Mouse (Mus musculus): Measurements from ENCODE around the gene Flot1. TPM values are rescaled to one million over a fixed set of nuclear protein-coding genes. Genes with fewer than 3 reads are reported as not detected.
A peak's percentile ranks its signal among the peaks of the same experiment; 100 is the strongest.

The Flot1 gene
- total RNA-seq (2021): 100 to 1,000 TPM; 124 to 132 TPM

- DNase-seq: peak; percentile 63 to 67
Measured at GRCm38 (mm10) chr17:35822964-35823937, at the start of gene Flot1. Gene Flot1 (plus strand): TSS chr17:35823230.

- peak; percentile 75 to 76 for DNase-seq
Measured at GRCm38 (mm10) chr17:35776811-35777609, 46.0 kb upstream of the Flot1 start.

GRCm38 (mm10) chr17:35778965-35779364, 44.1 kb upstream of the Flot1 start:
- no peak for DNase-seq

- no peak for DNase-seq
Measured at GRCm38 (mm10) chr17:35779466-35780205, 43.4 kb upstream of the Flot1 start.

DNA sequence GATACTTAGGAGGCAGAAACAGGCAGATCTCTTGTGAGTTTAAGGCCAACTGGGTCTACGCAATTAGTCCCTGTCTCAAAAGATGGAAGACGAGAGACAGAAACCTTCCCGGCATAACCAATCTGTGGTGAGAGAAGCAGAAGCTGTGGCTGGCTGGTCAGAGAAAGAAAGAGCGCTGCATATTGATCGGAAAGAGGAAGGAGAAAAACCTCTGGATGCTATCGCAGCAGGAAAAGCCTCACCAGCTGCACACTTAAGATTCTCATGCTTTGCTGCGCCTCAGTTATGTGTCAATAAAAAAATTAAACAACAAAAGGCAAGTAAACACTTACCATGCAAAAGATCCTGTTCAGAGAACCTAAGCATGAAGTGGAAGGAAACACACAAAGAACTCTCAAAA, 42.7 kb upstream of the Flot1 start:
- no peak for DNase-seq

DNA sequence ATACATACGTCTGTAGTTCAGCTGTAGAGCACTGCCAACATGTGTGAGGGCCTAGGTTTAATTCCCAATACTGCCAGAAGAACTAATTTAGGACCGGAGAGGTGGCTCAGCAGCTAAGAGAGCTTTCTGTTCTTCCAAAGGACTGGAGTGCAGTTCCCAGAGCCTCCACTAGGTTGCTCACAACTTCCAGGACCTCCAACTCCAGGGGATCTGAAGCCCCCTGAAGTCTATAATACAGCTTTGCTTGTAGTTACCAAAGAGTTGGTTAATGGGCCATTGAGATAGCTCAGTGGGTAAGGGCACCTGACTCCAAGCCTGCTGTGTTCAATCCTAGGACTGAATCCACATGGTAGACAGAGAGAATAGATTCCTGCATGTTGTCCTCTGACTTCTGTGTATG, 40.6 kb upstream of the Flot1 start:
- DNase-seq: no peak

- DNase-seq: no peak
Measured at GRCm38 (mm10) chr17:35782924-35783323, 40.1 kb upstream of the Flot1 start.

- peak in 1 of 2 experiments; percentile 19 for DNase-seq
Measured at GRCm38 (mm10) chr17:35783944-35784343, 39.1 kb upstream of the Flot1 start.

- no peak for DNase-seq
Measured at GRCm38 (mm10) chr17:35785140-35785539, 37.9 kb upstream of the Flot1 start.

GRCm38 (mm10) chr17:35787493-35787892, 35.5 kb upstream of the Flot1 start:
- no peak for DNase-seq

DNA sequence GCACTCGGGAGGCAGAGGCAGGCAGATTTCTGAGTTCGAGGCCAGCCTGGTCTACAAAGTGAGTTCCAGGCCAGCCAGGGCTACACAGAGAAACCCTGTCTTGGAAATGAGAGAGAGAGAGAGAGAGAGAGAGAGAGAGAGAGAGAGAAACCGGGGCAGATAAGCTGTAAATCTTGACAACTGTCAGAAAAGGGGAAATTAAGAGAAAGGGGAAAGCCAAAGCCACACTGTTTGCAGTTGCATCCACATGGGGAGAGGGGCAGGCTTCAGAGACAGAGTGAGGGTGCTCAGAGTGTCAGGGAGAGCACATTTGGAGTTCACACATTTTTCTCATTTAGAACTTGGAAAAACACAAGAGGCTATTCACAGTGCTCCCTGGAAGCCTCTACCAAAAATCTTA, 35.0 kb upstream of the Flot1 start:
- no peak for DNase-seq

- no peak for DNase-seq
Measured at GRCm38 (mm10) chr17:35790933-35791332, 32.1 kb upstream of the Flot1 start.

DNA sequence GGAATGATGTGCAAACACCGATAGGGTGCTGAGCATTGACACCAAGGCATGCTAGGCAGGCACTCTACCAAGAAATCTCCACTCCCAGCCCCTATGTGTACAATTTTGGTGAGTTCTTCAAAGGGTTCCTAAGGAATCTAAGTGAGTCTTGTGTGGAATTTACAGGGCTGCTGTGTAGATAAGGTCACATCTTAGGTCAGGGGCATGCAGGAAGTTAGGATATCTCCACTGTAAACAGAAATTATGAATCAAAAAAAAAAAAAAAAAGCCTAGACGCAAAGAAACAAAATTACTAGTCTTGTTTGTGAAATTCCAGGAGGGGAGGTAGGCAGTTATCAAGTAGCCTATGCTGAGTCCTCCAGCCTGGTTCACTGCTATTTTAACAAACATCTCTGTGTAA, 30.2 kb upstream of the Flot1 start:
- no peak for DNase-seq

DNA sequence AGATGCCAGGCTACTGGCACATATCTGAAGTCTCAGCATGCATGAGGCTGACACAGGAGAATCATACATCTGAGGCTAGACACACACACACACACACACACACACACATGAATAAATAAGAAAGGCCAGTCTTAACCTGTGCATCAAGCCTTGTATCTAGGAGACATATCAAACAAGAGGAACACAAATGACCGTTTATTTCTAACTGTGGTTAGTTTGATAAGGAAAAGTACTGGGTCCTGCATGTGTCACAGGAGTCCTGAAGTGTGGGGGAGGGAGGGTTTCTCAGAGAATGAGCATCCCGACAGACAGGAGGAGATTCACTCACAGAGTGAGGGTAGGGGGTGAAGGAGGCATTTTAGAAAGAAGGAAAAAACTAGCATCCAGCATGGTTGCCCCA, 27.9 kb upstream of the Flot1 start:
- DNase-seq: no peak

- no peak for DNase-seq
Measured at GRCm38 (mm10) chr17:35795656-35796055, 27.4 kb upstream of the Flot1 start.

DNA sequence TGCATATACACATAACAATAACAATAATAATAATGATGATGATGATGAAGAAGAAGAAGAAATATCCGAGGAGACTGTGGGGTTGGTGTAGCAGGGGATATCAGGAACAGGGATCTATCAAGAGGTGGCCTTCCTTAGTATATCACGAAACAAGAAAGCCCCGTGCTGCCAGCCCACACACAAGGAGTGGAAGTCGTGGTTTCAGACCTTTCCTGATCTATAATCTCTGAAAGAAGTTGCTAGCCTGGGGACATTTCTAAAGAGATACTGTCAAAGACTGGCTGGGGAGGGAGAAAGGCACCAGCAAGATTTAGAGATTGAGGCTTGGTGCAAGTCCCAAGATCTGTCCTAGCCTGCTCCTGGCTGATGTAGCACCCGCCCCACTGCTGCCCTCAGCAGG, 26.2 kb upstream of the Flot1 start:
- no peak for DNase-seq

GRCm38 (mm10) chr17:35800905-35801304, 22.1 kb upstream of the Flot1 start:
- DNase-seq: no peak

GRCm38 (mm10) chr17:35803020-35803419, 20.0 kb upstream of the Flot1 start:
- DNase-seq: no peak

GRCm38 (mm10) chr17:35803858-35804399, 19.1 kb upstream of the Flot1 start:
- DNase-seq: no peak

DNA sequence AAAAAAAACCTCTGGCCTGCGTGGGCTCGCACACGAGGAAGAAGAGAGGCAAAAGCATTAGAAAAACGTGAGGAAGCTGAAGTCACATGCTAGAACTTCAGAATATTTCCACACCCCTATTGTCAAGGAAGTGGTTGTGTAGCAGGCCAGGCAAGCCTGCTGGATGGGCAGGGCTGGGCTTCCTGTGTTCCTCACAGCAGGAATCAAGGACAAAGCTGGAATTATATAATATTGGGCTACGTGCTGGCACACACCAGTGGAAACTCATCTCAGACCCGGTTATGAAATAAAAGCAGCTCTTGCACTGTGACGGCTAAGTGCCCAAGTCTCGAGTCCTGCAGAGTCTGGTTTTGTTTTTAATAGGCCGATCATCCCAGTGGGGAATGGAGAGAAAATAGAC, 15.0 kb upstream of the Flot1 start:
- DNase-seq: no peak

- DNase-seq: no peak
Measured at GRCm38 (mm10) chr17:35809395-35809794, 13.6 kb upstream of the Flot1 start.

DNA sequence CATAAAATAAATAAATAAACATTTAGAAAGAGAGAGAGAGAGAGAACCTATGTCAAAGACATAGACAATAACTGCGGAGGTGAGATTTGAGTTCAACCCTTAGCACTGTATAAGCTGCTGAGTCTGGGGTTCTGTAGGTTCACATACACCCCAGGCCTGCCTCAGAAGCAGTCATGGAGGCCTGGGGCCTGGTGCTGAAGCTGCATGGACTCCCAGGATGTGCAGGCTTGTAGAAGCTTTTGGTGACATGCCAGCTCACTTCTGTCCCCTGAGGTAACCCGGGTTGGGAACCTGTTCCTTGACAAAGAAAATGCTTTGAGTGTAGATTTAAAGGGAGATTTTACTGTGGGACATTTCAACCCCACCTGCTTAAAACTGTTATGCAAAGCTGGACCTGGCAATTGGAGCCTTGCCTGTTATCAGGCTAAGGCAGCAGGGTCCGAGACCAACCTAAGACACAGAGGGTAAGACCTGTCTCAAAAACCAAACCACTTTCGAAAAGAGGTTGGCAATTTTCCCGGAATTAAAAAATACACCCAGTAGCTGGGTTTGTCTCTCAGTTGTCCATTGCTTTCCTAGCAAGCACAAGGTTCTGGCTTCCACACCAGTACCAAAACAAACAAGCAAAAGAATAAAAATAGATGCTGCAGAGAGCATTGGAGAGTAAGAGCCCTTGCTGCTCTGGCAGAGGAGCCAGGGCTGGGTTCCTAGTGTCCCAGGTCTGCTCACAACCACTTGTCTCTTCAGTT, 12.0 kb upstream of the Flot1 start:
- DNase-seq: no peak
